Mouse (Mus musculus) ES-E14 (cell line): ENCODE data around the gene BC017158.

Source experiments
- HCFC1 ChIP-seq: IDR thresholded peaks from 2 replicates; pipeline ENCODE4 v1.6.1; 2012; ENCODE audit warnings: low read length, inconsistent platforms, borderline replicate concordance; ENCODE audit not compliant: insufficient read depth
- ZC3H11A ChIP-seq: IDR thresholded peaks from 2 replicates; pipeline ENCODE4 v1.6.1; 2012; ENCODE audit warnings: low read depth, mild to moderate bottlenecking, inconsistent platforms, low read length, borderline replicate concordance
- ZNF384 ChIP-seq: IDR thresholded peaks from 2 replicates; pipeline ENCODE4 v1.6.1; 2012; ENCODE audit warnings: low read depth, low read length, inconsistent platforms

- TF ChIP-seq ZNF384: no peak
- TF ChIP-seq HCFC1: no peak
- no peak for TF ChIP-seq ZC3H11A
These were observed 51.2 kb downstream of the BC017158 start, which contains the start of gene Tgfb1i1 for GRCm38 (mm10) chr7:128246496-128247391.
